Mouse (Mus musculus) activated CD4-positive, CD25-positive, alpha-beta regulatory T cell, adult 4 months (primary cell): ENCODE measurements around the gene Lrrc19. TPM values are rescaled to one million over a fixed set of nuclear protein-coding genes. Genes with fewer than 3 reads are reported as not detected.

Experiments used
- ATAC-seq: one replicate; pipeline ENCODE4 v1.8.0; 2017
- polyA plus RNA-seq, 2 experiments: library from polyadenylated mRNA; unstranded; fragments of 100-300 nt; shearing (Covaris generic); gene quantifications; one replicate each; pipeline ENCODE4 v1.2.1; 2017

Gene Lrrc19
- polyA plus RNA-seq, 2 experiments from 2014 or later = 0.20 TPM; not detected in 1

GRCm38 (mm10) chr4:94591765-94592381 is 58.1 kb downstream of the Lrrc19 start:
- no peak for ATAC-seq

Other genes starting within 250 kb of the Lrrc19 start
- not detected for gene Gm10306, start 93.6 kb downstream of the Lrrc19 start, polyA plus RNA-seq
- gene Caap1, start 93.3 kb downstream of the Lrrc19 start, polyA plus RNA-seq = 1 to 10 TPM; 3.8 to 5.1 TPM
- 10 to 100 TPM; 34.9 to 38.8 TPM for gene Plaa, start 46.9 kb downstream of the Lrrc19 start, polyA plus RNA-seq
- 1 to 10 TPM; 4.6 to 6.8 TPM for gene Ift74, start 35.7 kb downstream of the Lrrc19 start, polyA plus RNA-seq
- not detected for gene Tek, start 89.1 kb upstream of the Lrrc19 start, polyA plus RNA-seq